Mouse (Mus musculus): ENCODE measurements around the gene Ucn2.

DNA sequence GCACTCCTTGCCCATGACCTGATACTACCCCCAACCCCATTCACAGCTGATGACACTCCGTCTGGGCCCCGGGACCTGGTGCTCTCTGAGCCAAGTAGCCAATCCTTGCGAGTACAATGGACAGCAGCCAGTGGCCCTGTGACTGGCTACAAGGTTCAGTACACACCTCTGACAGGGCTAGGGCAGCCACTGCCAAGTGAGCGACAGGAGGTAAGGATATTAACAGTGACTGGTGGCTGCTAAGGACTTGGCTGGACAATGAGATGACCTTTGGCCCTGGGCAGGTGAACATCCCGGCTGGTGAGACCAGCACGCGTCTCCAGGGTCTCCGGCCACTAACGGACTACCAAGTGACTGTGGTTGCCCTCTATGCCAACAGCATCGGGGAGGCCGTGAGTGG is 30.0 kb upstream of the Ucn2 start:
- TF ChIP-seq POLR2A (IDR thresholded peaks at IDR 0.05; ENCODE audit: insufficient read depth, low read depth, low read length), result no peak
- TF ChIP-seq CTCF (IDR thresholded peaks at IDR 0.05; ENCODE audit: insufficient read depth, low read depth, low read length), result no peak
